Mouse (Mus musculus): Measurements from ENCODE around the gene Ang2.

DNA sequence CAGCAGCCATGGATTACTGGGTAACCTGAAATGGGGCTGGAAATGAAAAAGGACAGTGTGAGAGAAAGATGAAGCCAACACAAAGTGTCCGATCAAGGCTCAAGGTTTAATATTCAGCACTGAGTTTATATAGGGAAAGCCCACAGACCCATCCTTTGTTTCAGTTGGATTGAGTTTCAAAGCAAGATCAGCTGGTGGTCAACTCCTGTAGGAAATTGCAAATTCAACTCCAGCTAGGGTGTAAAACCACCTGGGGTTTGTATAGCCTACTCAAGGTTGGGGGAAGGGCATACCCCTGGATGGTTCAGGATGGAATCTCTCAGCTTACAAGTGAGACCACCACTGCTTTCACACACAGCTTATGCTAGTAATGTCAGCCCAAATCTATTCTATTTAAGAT is 48.8 kb upstream of the Ang2 start:
- TF ChIP-seq CTCF (IDR thresholded peaks at IDR 0.05 in 2 of 3, conservative IDR thresholded peaks at IDR 0.05 in 1 of 3; ENCODE audit: control insufficient read depth in 1 of 3, insufficient read depth in 1 of 3, low read depth in 2 of 3, low read length in 3 of 3, poor library complexity in 1 of 3, severe bottlenecking in 1 of 3) (no peak), SMC3 (IDR thresholded peaks at IDR 0.05; ENCODE audit: low read depth, low read length) (no peak), ZC3H11A (IDR thresholded peaks at IDR 0.05; ENCODE audit: low read depth, low read length) (no peak), MAFK (IDR thresholded peaks at IDR 0.05; ENCODE audit: borderline replicate concordance, low read depth, low read length) (no peak), TAL1 (IDR thresholded peaks at IDR 0.05; ENCODE audit: low read length) (no peak), CHD1 (IDR thresholded peaks at IDR 0.05; ENCODE audit: low read depth, low read length) (no peak), POLR2A (IDR thresholded peaks at IDR 0.05; ENCODE audit: control insufficient read depth in 1 of 2, insufficient read depth in 1 of 2, low read depth in 1 of 2, low read length in 2 of 2, poor library complexity in 1 of 2) (no peak), MAX (IDR thresholded peaks at IDR 0.05; ENCODE audit: low read length) (no peak), MYC (IDR thresholded peaks at IDR 0.05; ENCODE audit: low read depth, low read length) (no peak)

All from MEL (cell line).